Mouse (Mus musculus) ES-Bruce4 (cell line): ENCODE measurements around the gene Lgals2.

Experiments
- CTCF ChIP-seq: IDR thresholded peaks from one replicate; pipeline ENCODE4 v1.8.1; 2011; ENCODE audit warnings: low read depth, low read length
- POLR2A ChIP-seq: IDR thresholded peaks from one replicate; pipeline ENCODE4 v1.8.1; 2011; ENCODE audit warnings: low read length; ENCODE audit not compliant: insufficient read depth

DNA sequence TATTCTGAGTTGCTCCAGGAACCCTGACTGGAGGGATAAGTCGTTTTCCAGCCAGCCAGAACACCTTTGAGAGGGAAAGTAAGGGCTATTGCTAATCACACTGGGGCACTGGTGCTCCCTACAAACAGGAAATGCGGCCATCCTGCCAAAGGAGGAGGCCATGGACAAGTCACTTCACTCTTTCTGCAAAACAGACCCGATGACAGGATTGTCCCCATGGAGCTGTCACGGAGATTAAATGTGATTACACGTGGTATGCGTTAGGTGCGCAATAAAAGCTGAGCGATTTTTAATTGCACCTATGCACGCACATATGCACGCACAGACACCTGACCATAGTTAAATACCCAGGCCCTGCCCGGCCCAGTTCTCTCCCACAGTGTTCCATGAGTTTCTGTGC lies 14.6 kb downstream of the Lgals2 start:
- TF ChIP-seq CTCF = no peak
- no peak for TF ChIP-seq POLR2A
